Mouse (Mus musculus): ENCODE results near the gene Zfp457. TPM values are rescaled to one million over a fixed set of nuclear protein-coding genes. Genes with fewer than 3 reads are reported as not detected.

The Zfp457 gene
- polyA plus RNA-seq, 1 experiment from 2014 or later: 0.50 TPM

Other genes starting within 250 kb of the Zfp457 start
- 2.4 and 4.3 TPM in 2 replicates for gene Zfp712, start 245.3 kb downstream of the Zfp457 start, polyA plus RNA-seq (2016; fragmentation: Nextera tagmentation; extraction: Ambion mirVana)
- gene Zfp708, start 208.5 kb downstream of the Zfp457 start, polyA plus RNA-seq (2016; fragmentation: Nextera tagmentation; extraction: Ambion mirVana): 4.9 and 6.8 TPM in 2 replicates
- gene Gm28557, start 197.9 kb downstream of the Zfp457 start, polyA plus RNA-seq (2016; fragmentation: Nextera tagmentation; extraction: Ambion mirVana): 1.8 and 2.9 TPM in 2 replicates
- gene Rslcan18, start 190.2 kb downstream of the Zfp457 start, polyA plus RNA-seq (2016; fragmentation: Nextera tagmentation; extraction: Ambion mirVana): 0.19 and 0.31 TPM in 2 replicates
- gene Zfp759, start 184.8 kb downstream of the Zfp457 start, polyA plus RNA-seq (2016; fragmentation: Nextera tagmentation; extraction: Ambion mirVana): 1.5 and 1.9 TPM in 2 replicates
- 6.2 and 6.5 TPM in 2 replicates for gene Rsl1, start 133.3 kb downstream of the Zfp457 start, polyA plus RNA-seq (2016; fragmentation: Nextera tagmentation; extraction: Ambion mirVana)
- gene Zfp455, start 112.0 kb downstream of the Zfp457 start, polyA plus RNA-seq (2016; fragmentation: Nextera tagmentation; extraction: Ambion mirVana): 1.5 and 1.9 TPM in 2 replicates
- 0.74 and 1.5 TPM in 2 replicates for gene Zfp458, start 28.0 kb downstream of the Zfp457 start, polyA plus RNA-seq (2016; fragmentation: Nextera tagmentation; extraction: Ambion mirVana)
- gene Zfp595, start 26.1 kb upstream of the Zfp457 start, polyA plus RNA-seq (2016; fragmentation: Nextera tagmentation; extraction: Ambion mirVana): 1.4 and 1.7 TPM in 2 replicates
- not detected in 2 replicates for gene Gm28044, start 54.1 kb upstream of the Zfp457 start, polyA plus RNA-seq (2016; fragmentation: Nextera tagmentation; extraction: Ambion mirVana)
- gene Zfp953, start 54.1 kb upstream of the Zfp457 start, polyA plus RNA-seq (2016; fragmentation: Nextera tagmentation; extraction: Ambion mirVana): 0.93 and 1.2 TPM in 2 replicates
- 0.35 TPM in 1 of 2 replicates, not detected in the other for gene Gm28041, start 69.2 kb upstream of the Zfp457 start, polyA plus RNA-seq (2016; fragmentation: Nextera tagmentation; extraction: Ambion mirVana)
- 0.78 and 1.2 TPM in 2 replicates for gene Zfp456, start 69.3 kb upstream of the Zfp457 start, polyA plus RNA-seq (2016; fragmentation: Nextera tagmentation; extraction: Ambion mirVana)
- gene Zfp429, start 93.3 kb upstream of the Zfp457 start, polyA plus RNA-seq (2016; fragmentation: Nextera tagmentation; extraction: Ambion mirVana): 2.7 and 6.0 TPM in 2 replicates
- 1.2 TPM in 2 replicates for gene Zfp459, start 114.9 kb upstream of the Zfp457 start, polyA plus RNA-seq (2016; fragmentation: Nextera tagmentation; extraction: Ambion mirVana)
- 6.8 and 10.1 TPM in 2 replicates for gene Zfp874a, start 145.1 kb upstream of the Zfp457 start, polyA plus RNA-seq (2016; fragmentation: Nextera tagmentation; extraction: Ambion mirVana)
- 1.5 and 2.5 TPM in 2 replicates for gene Zfp874b, start 177.8 kb upstream of the Zfp457 start, polyA plus RNA-seq (2016; fragmentation: Nextera tagmentation; extraction: Ambion mirVana)
- gene Zfp58, start 194.1 kb upstream of the Zfp457 start, polyA plus RNA-seq (2016; fragmentation: Nextera tagmentation; extraction: Ambion mirVana): 14.2 and 18.5 TPM in 2 replicates
- gene Gm26965, start 219.7 kb upstream of the Zfp457 start, polyA plus RNA-seq (2016; fragmentation: Nextera tagmentation; extraction: Ambion mirVana): not detected in 2 replicates
- 18.0 and 22.3 TPM in 2 replicates for gene Zfp87, start 219.7 kb upstream of the Zfp457 start, polyA plus RNA-seq (2016; fragmentation: Nextera tagmentation; extraction: Ambion mirVana)
- gene Zfp748, start 247.3 kb upstream of the Zfp457 start, polyA plus RNA-seq (2016; fragmentation: Nextera tagmentation; extraction: Ambion mirVana): 16.4 and 18.5 TPM in 2 replicates

All from limb, embryonic 10.5 days (tissue).